Mouse (Mus musculus): ENCODE data around the gene Eif3d.
A peak's percentile ranks its signal among the peaks of the same experiment; 100 is the strongest.
"Not testable (repeated sequence)": the region's sequence is repeated elsewhere in the genome, so short reads cannot be mapped to it uniquely, and the experiment has no call there.

The Eif3d gene

GRCm38 (mm10) chr15:77970470-77971292, at the start of gene Eif3d:
Eif3d (minus strand) TSS chr15:77970813.
- DNase-seq, result peak; percentile 97 to 98

GRCm38 (mm10) chr15:78014046-78014445, 43.4 kb upstream of the Eif3d start:
- no peak for DNase-seq

- DNase-seq, result not testable (repeated sequence)
Measured at GRCm38 (mm10) chr15:78008206-78008605, 37.6 kb upstream of the Eif3d start.

- peak; percentile 9 to 32 for DNase-seq
Measured at GRCm38 (mm10) chr15:78003929-78004328, 33.3 kb upstream of the Eif3d start.

- DNase-seq, result no peak
Measured at GRCm38 (mm10) chr15:78001400-78001799, 30.8 kb upstream of the Eif3d start.

GRCm38 (mm10) chr15:77988541-77988940, 17.9 kb upstream of the Eif3d start:
- DNase-seq, result no peak

- no peak for DNase-seq
Measured at GRCm38 (mm10) chr15:77983391-77983790, 12.8 kb upstream of the Eif3d start.

- peak in 1 of 2 experiments; percentile 54 for DNase-seq
Measured at GRCm38 (mm10) chr15:77982195-77982939, 11.8 kb upstream of the Eif3d start.

- no peak for DNase-seq
Measured at GRCm38 (mm10) chr15:77981181-77981680, 10.6 kb upstream of the Eif3d start.

GRCm38 (mm10) chr15:77979427-77979865, 8.8 kb upstream of the Eif3d start:
- no peak for DNase-seq

- DNase-seq, result no peak
Measured at GRCm38 (mm10) chr15:77977663-77978062, 7.0 kb upstream of the Eif3d start.

- DNase-seq, result no peak
Measured at GRCm38 (mm10) chr15:77974165-77974841, 3.7 kb upstream of the Eif3d start.

- no peak for DNase-seq
Measured at GRCm38 (mm10) chr15:77969940-77970469, 608 bp downstream of the Eif3d start.

GRCm38 (mm10) chr15:77965117-77965528, 5.5 kb downstream of the Eif3d start:
- DNase-seq, result no peak

GRCm38 (mm10) chr15:77962447-77962846, 8.2 kb downstream of the Eif3d start:
- no peak for DNase-seq

- no peak for DNase-seq
Measured at GRCm38 (mm10) chr15:77960693-77961092, 9.9 kb downstream of the Eif3d start.

GRCm38 (mm10) chr15:77958071-77958470, 12.5 kb downstream of the Eif3d start:
- DNase-seq, result no peak

GRCm38 (mm10) chr15:77957625-77958024, 13.0 kb downstream of the Eif3d start:
- DNase-seq, result no peak

- DNase-seq, result peak; percentile 88 to 91
Measured at GRCm38 (mm10) chr15:77956404-77956901, 14.2 kb downstream of the Eif3d start, which contains the start of gene Foxred2. Foxred2 (minus strand) TSS chr15:77956722.

GRCm38 (mm10) chr15:77955440-77956403, 14.9 kb downstream of the Eif3d start:
- DNase-seq, result peak in 1 of 2 experiments; percentile 8

- no peak for DNase-seq
Measured at GRCm38 (mm10) chr15:77954362-77954761, 16.3 kb downstream of the Eif3d start.

Measured in lung, postnatal 4 days (tissue).